Comparison of ENCODE assay signal across 33 mouse cellular contexts in genomic region chr13:31054356-31054755, GRCm38 (mm10).
DNase-seq lines count a peak whose midpoint lies in the region; ATAC-seq and TF ChIP-seq lines count a peak whose summit lies in the region.
"Had no signal": no experiment of that assay in that cellular context is flagged by ENCODE, and none has a peak within 500 bp of the region (broad histone marks: within the 10 kb centered on the region; RNA-seq: fewer than 3 reads in every experiment).

No protein-coding gene starts in this region.

- no peak overlapping the region for H3K27ac ChIP-seq in heart, embryonic 11.5 days (ENCODE audit: low read depth, low read length)
- peak overlapping the region; percentile 78 for H3K27ac ChIP-seq in lung, embryonic 14.5 days (ENCODE audit: low read depth)
- H3K27ac ChIP-seq in forebrain, embryonic 12.5 days: no peak overlapping the region
- H3K27ac ChIP-seq in kidney, embryonic 15.5 days: no peak overlapping the region
- H3K27ac ChIP-seq: forebrain, embryonic 15.5 days; heart, adult 2 months; heart, embryonic 13.5 days; hindbrain, embryonic 14.5 days; left cerebral cortex, adult 2 months; limb, embryonic 12.5 days; liver, embryonic 12.5 days; midbrain, embryonic 12.5 days; neural tube, embryonic 12.5 days had no signal

- H3K4me1 ChIP-seq in heart, embryonic 11.5 days (ENCODE audit: control insufficient read depth, insufficient read depth, low read length): no peaks in the 10 kb centered on the region
- H3K4me1 ChIP-seq in lung, embryonic 14.5 days (ENCODE audit: insufficient read depth): peaks cover 24% of the 10 kb centered on the region
- H3K4me1 ChIP-seq in forebrain, embryonic 12.5 days: no peaks in the 10 kb centered on the region
- H3K4me1 ChIP-seq in kidney, embryonic 15.5 days: no peaks in the 10 kb centered on the region
- H3K4me1 ChIP-seq: forebrain, embryonic 15.5 days; liver, embryonic 12.5 days; megakaryocyte, embryonic 14.5 days; midbrain, embryonic 12.5 days; neural tube, embryonic 12.5 days had no signal

- H3K9ac ChIP-seq in heart, embryonic 11.5 days (ENCODE audit: low read depth, low read length): no peak overlapping the region
- no peak overlapping the region for H3K9ac ChIP-seq in lung, embryonic 14.5 days
- no peak overlapping the region for H3K9ac ChIP-seq in forebrain, embryonic 12.5 days
- H3K9ac ChIP-seq in kidney, embryonic 15.5 days: no peak overlapping the region
- H3K9ac ChIP-seq: forebrain, embryonic 15.5 days; heart, embryonic 13.5 days; hindbrain, embryonic 14.5 days; limb, embryonic 12.5 days; liver, embryonic 12.5 days; liver, postnatal 0 days; midbrain, embryonic 12.5 days; neural tube, embryonic 12.5 days had no signal

- no peaks in the 10 kb centered on the region for H3K9me3 ChIP-seq in heart, embryonic 11.5 days (replicated peaks; ENCODE audit: control insufficient read depth, low read length)
- H3K9me3 ChIP-seq in lung, embryonic 14.5 days (ENCODE audit: low read depth, low read length): no peaks in the 10 kb centered on the region
- H3K9me3 ChIP-seq in forebrain, embryonic 12.5 days: no peaks in the 10 kb centered on the region
- H3K9me3 ChIP-seq in kidney, embryonic 15.5 days (replicated peaks): no peaks in the 10 kb centered on the region
- H3K9me3 ChIP-seq: forebrain, embryonic 15.5 days; limb, embryonic 12.5 days; liver, embryonic 12.5 days; megakaryocyte, embryonic 14.5 days; midbrain, embryonic 12.5 days; neural tube, embryonic 12.5 days had no signal

- no peak for TF ChIP-seq CTCF in lung, embryonic 14.5 days (IDR thresholded peaks at IDR 0.05; ENCODE audit: low read depth)

- DNase-seq in heart, adult 11 months: peak; percentile 71
- peak; percentile 86 for DNase-seq in adipocyte (ENCODE audit: low spot score)
- peak; percentile 48 for DNase-seq in lung, embryonic 14.5 days
- peak; percentile 35 for DNase-seq in lung, postnatal 14 days
- DNase-seq: cerebellum, adult 11-12 months; cerebellum, postnatal 10 days; gastrocnemius, postnatal 25 days; heart, adult 2 months; heart, postnatal 10 days; kidney, adult 9 months; kidney, postnatal 25 days; liver, postnatal 0 days; right cerebral cortex, adult 18-20 months; spleen, adult 18-20 months; thymus, adult 2 months; thymus, postnatal 36 days had no signal

- no peaks in the 10 kb centered on the region for H3K36me3 ChIP-seq in heart, embryonic 11.5 days (ENCODE audit: control insufficient read depth, insufficient read depth, low read length)
- no peaks in the 10 kb centered on the region for H3K36me3 ChIP-seq in lung, embryonic 14.5 days (ENCODE audit: insufficient read depth)
- no peaks in the 10 kb centered on the region for H3K36me3 ChIP-seq in forebrain, embryonic 12.5 days (replicated peaks)
- no peaks in the 10 kb centered on the region for H3K36me3 ChIP-seq in kidney, embryonic 15.5 days
- H3K36me3 ChIP-seq: forebrain, embryonic 15.5 days; heart, embryonic 13.5 days; limb, embryonic 12.5 days; liver, embryonic 12.5 days; midbrain, embryonic 12.5 days; neural tube, embryonic 12.5 days had no signal

- no peak overlapping the region for H3K4me3 ChIP-seq in heart, embryonic 11.5 days (ENCODE audit: low read depth, low read length)
- H3K4me3 ChIP-seq in lung, embryonic 14.5 days (ENCODE audit: low read depth, low read length): no peak overlapping the region
- no peak overlapping the region for H3K4me3 ChIP-seq in forebrain, embryonic 12.5 days (replicated peaks)
- no peak overlapping the region for H3K4me3 ChIP-seq in kidney, embryonic 15.5 days (replicated peaks)
- H3K4me3 ChIP-seq: erythroblast, embryonic 14.5 days; forebrain, embryonic 15.5 days; heart, adult 2 months; heart, embryonic 13.5 days; left cerebral cortex, adult 2 months; limb, embryonic 12.5 days; liver, embryonic 12.5 days; megakaryocyte, embryonic 14.5 days; midbrain, embryonic 12.5 days; myocyte; neural tube, embryonic 12.5 days had no signal

- no peaks in the 10 kb centered on the region for H3K27me3 ChIP-seq in heart, embryonic 11.5 days (ENCODE audit: control insufficient read depth, insufficient read depth, low read length)
- H3K27me3 ChIP-seq in lung, embryonic 14.5 days (ENCODE audit: insufficient read depth, low read length): no peaks in the 10 kb centered on the region
- H3K27me3 ChIP-seq in forebrain, embryonic 12.5 days: no peaks in the 10 kb centered on the region
- H3K27me3 ChIP-seq in kidney, embryonic 15.5 days: no peaks in the 10 kb centered on the region
- H3K27me3 ChIP-seq: forebrain, embryonic 15.5 days; heart, embryonic 13.5 days; liver, embryonic 12.5 days; midbrain, embryonic 12.5 days; neural tube, embryonic 12.5 days had no signal

- WGBS in heart, embryonic 11.5 days (ENCODE audit: insufficient replicate concordance): 90% methylated on average over 8 of the region's 8 CpGs
- WGBS in lung, embryonic 14.5 days: 62% methylated on average over 8 of the region's 8 CpGs
- 93% methylated on average over 8 of the region's 8 CpGs for WGBS in forebrain, embryonic 12.5 days
- 90% methylated on average over 8 of the region's 8 CpGs for WGBS in kidney, embryonic 15.5 days

- no peak overlapping the region for H3K4me2 ChIP-seq in heart, embryonic 11.5 days
- H3K4me2 ChIP-seq in lung, embryonic 14.5 days: no peak overlapping the region
- H3K4me2 ChIP-seq in forebrain, embryonic 12.5 days: no peak overlapping the region
- no peak overlapping the region for H3K4me2 ChIP-seq in kidney, embryonic 15.5 days
- H3K4me2 ChIP-seq: forebrain, embryonic 15.5 days; heart, embryonic 13.5 days; hindbrain, embryonic 14.5 days; limb, embryonic 12.5 days; liver, embryonic 12.5 days; midbrain, embryonic 12.5 days; neural tube, embryonic 12.5 days had no signal

- ATAC-seq in heart, embryonic 11.5 days (replicated peaks; ENCODE audit: insufficient number of reproducible peaks, low FRiP score, low TSS enrichment): no peak
- ATAC-seq in lung, embryonic 14.5 days (ENCODE audit: insufficient read depth): no peak
- no peak for ATAC-seq in forebrain, embryonic 12.5 days (ENCODE audit: low FRiP score)
- ATAC-seq in activated CD4-positive, CD25-positive, alpha-beta regulatory T cell, adult 4 months: no peak
- no peak for ATAC-seq in kidney, embryonic 15.5 days (replicated peaks; ENCODE audit: low FRiP score)
- ATAC-seq: CD4-positive, CD25-positive, alpha-beta regulatory T cell, adult 4 months; forebrain, embryonic 15.5 days; intestine, postnatal 0 days; liver, embryonic 12.5 days; liver, postnatal 0 days had no signal

Comparison
In these comparisons a context has a peak if more than half of its experiments do, and no peak if none do; other contexts are left out.
1. DNase-seq: peak in every context shown above with its lines; median percentile 86 in adipocyte; 71 in heart, adult 11 months; 48 in lung, embryonic 14.5 days; 35 in lung, postnatal 14 days.